Mouse (Mus musculus): Measurements from ENCODE around the gene Mrpl21. TPM values are rescaled to one million over a fixed set of nuclear protein-coding genes. Genes with fewer than 3 reads are reported as not detected.

Mrpl21 gene
- polyA plus RNA-seq, 1 experiment: 77.6 TPM

- no peak overlapping the region for H3K27ac ChIP-seq (ENCODE audit: insufficient read depth, low read length)
- TF ChIP-seq EP300 (IDR thresholded peaks at IDR 0.05; ENCODE audit: insufficient read depth, low read depth, low read length) (no peak), POLR2A (IDR thresholded peaks at IDR 0.05; ENCODE audit: insufficient read depth, low read length) (no peak)
- H3K27me3 ChIP-seq (ENCODE audit: control insufficient read depth, insufficient read depth, low read length, poor library complexity, severe bottlenecking): no peaks in the 10 kb centered on the region
- no peak overlapping the region for H3K9ac ChIP-seq (ENCODE audit: low read depth, poor library complexity, severe bottlenecking)
- H3K36me3 ChIP-seq (ENCODE audit: control insufficient read depth, insufficient read depth, low read length, poor library complexity, severe bottlenecking): no peaks in the 10 kb centered on the region
- no peaks in the 10 kb centered on the region for H3K4me1 ChIP-seq (ENCODE audit: control insufficient read depth, insufficient read depth, low read length)
- H3K4me3 ChIP-seq (ENCODE audit: low read depth, low read length): no peak overlapping the region
- H3K9me3 ChIP-seq (replicated peaks; ENCODE audit: control insufficient read depth, insufficient read depth, low read length, poor library complexity, severe bottlenecking): no peaks in the 10 kb centered on the region
Measured at GRCm38 (mm10) chr19:3336485-3337255, 54.0 kb downstream of the Mrpl21 start.

- Histone ChIP-seq H3K4me3 (ENCODE audit: low read depth, low read length) (no peak overlapping the region), H3K4me1 (ENCODE audit: control insufficient read depth, insufficient read depth, low read length) (no peaks in the 10 kb centered on the region), H3K9me3 (replicated peaks; ENCODE audit: control insufficient read depth, insufficient read depth, low read length, poor library complexity, severe bottlenecking) (no peaks in the 10 kb centered on the region), H3K27me3 (ENCODE audit: control insufficient read depth, insufficient read depth, low read length, poor library complexity, severe bottlenecking) (no peaks in the 10 kb centered on the region), H3K9ac (ENCODE audit: low read depth, poor library complexity, severe bottlenecking) (no peak overlapping the region), H3K27ac (ENCODE audit: insufficient read depth, low read length) (no peak overlapping the region), H3K36me3 (ENCODE audit: control insufficient read depth, insufficient read depth, low read length, poor library complexity, severe bottlenecking) (no peaks in the 10 kb centered on the region)
- TF ChIP-seq EP300 (IDR thresholded peaks at IDR 0.05; ENCODE audit: insufficient read depth, low read depth, low read length): no peak
- no peak for TF ChIP-seq CTCF (IDR thresholded peaks at IDR 0.05; ENCODE audit: low read depth, low read length)
- TF ChIP-seq POLR2A (IDR thresholded peaks at IDR 0.05; ENCODE audit: insufficient read depth, low read length): no peak
Measured at GRCm38 (mm10) chr19:3339187-3339586, 56.5 kb downstream of the Mrpl21 start.

- TF ChIP-seq EP300 (IDR thresholded peaks at IDR 0.05; ENCODE audit: insufficient read depth, low read depth, low read length): no peak
- no peak for TF ChIP-seq CTCF (IDR thresholded peaks at IDR 0.05; ENCODE audit: low read depth, low read length)
- no peak for TF ChIP-seq POLR2A (IDR thresholded peaks at IDR 0.05; ENCODE audit: insufficient read depth, low read length)
Measured at GRCm38 (mm10) chr19:3341021-3341420, 58.3 kb downstream of the Mrpl21 start.

More at GRCm38 (mm10) chr19:3341021-3341420, 58.3 kb downstream of the Mrpl21 start:
- H3K36me3 ChIP-seq (ENCODE audit: control insufficient read depth, insufficient read depth, low read length, poor library complexity, severe bottlenecking): no peaks in the 10 kb centered on the region
- no peaks in the 10 kb centered on the region for H3K27me3 ChIP-seq (ENCODE audit: control insufficient read depth, insufficient read depth, low read length, poor library complexity, severe bottlenecking)
- H3K4me1 ChIP-seq (ENCODE audit: control insufficient read depth, insufficient read depth, low read length): no peaks in the 10 kb centered on the region
- no peak overlapping the region for H3K27ac ChIP-seq (ENCODE audit: insufficient read depth, low read length)
- H3K9me3 ChIP-seq (replicated peaks; ENCODE audit: control insufficient read depth, insufficient read depth, low read length, poor library complexity, severe bottlenecking): no peaks in the 10 kb centered on the region
- H3K9ac ChIP-seq (ENCODE audit: low read depth, poor library complexity, severe bottlenecking): no peak overlapping the region
- no peak overlapping the region for H3K4me3 ChIP-seq (ENCODE audit: low read depth, low read length)

Other genes with a start within 250 kb of the Mrpl21 start
- 6.4 and 8.0 TPM in 2 replicates for gene Ighmbp2, start 116 bp downstream of the Mrpl21 start, polyA plus RNA-seq (2011; ENCODE audit: insufficient read depth, insufficient read length, low read depth, missing spikeins)
- gene Cpt1a, start 39.4 kb downstream of the Mrpl21 start, polyA plus RNA-seq (2011; ENCODE audit: insufficient read depth, insufficient read length, low read depth, missing spikeins): 24.5 and 27.2 TPM in 2 replicates
- 2.0 and 2.7 TPM in 2 replicates for gene Tesmin, start 106.0 kb downstream of the Mrpl21 start, polyA plus RNA-seq (2011; ENCODE audit: insufficient read depth, insufficient read length, low read depth, missing spikeins)
- gene Gal, start 131.6 kb downstream of the Mrpl21 start, polyA plus RNA-seq (2011; ENCODE audit: insufficient read depth, insufficient read length, low read depth, missing spikeins): 1.5 and 2.5 TPM in 2 replicates